Mouse (Mus musculus): ENCODE data around the gene Rbx1.

DNA sequence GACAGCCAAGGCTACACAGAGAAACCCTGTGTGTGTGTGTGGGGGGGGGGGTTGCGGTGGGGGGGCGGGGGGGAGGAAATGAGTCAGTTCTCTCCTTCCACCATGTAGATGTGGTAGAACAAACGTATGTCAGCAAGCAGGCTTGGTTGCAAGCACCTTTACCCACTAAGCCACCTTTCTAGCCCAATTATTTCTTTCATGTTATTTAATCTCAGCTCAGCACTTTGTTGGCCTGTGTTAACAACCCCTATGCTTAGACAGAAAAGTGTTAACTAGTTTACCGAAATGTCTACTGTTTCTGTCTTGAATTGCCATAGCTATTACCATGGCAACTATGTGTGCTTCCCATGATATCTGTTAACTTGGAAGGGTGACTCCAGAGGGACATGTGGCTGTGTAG lies 44.5 kb downstream of the Rbx1 start:
- no peak for TF ChIP-seq POLR2A (IDR thresholded peaks at IDR 0.05; ENCODE audit: insufficient read length, low read depth)
- TF ChIP-seq MYOD1 (IDR thresholded peaks at IDR 0.05; ENCODE audit: control insufficient read depth in 1 of 3, insufficient read length in 2 of 3, low read depth in 2 of 3), result no peak
- no peak for TF ChIP-seq USF1 (IDR thresholded peaks at IDR 0.05; ENCODE audit: low read depth)
- TF ChIP-seq E2F4 (IDR thresholded peaks at IDR 0.05; ENCODE audit: insufficient read depth), result no peak
- no peak for TF ChIP-seq MAX (IDR thresholded peaks at IDR 0.05; ENCODE audit: low read depth)
- TF ChIP-seq POLR2AphosphoS2 (IDR thresholded peaks at IDR 0.05; ENCODE audit: insufficient read length, low read depth), result no peak
- TF ChIP-seq MYOG (IDR thresholded peaks at IDR 0.05; ENCODE audit: control insufficient read depth in 1 of 3, insufficient read depth in 1 of 3, insufficient read length in 2 of 3, low read depth in 2 of 3), result no peak
- TF ChIP-seq REST (IDR thresholded peaks at IDR 0.05; ENCODE audit: insufficient read depth, insufficient read length), result no peak
- no peak for TF ChIP-seq TCF3 (IDR thresholded peaks at IDR 0.05; ENCODE audit: insufficient read length, low read depth)

All from myocyte (in vitro differentiated cells).